Mouse (Mus musculus) embryonic facial prominence, embryonic 15.5 days (tissue): ENCODE data around the gene Atoh1. TPM values are rescaled to one million over a fixed set of nuclear protein-coding genes. Genes with fewer than 3 reads are reported as not detected.

Experiments
- ATAC-seq: fragments of 200-750 bp; cut with Nextera tagmentation; 2 replicates; pipeline ENCODE4 v1.8.0; 2017; ENCODE audit warnings: low read depth, moderate TSS enrichment; ENCODE audit not compliant: insufficient number of reproducible peaks, low FRiP score, low TSS enrichment
- H3K27ac ChIP-seq: fragments of 300-500 bp; sonication (generic); replicated peaks from 2 replicates; pipeline ENCODE4 v1.5.1; 2015; ENCODE audit warnings: mild to moderate bottlenecking, inconsistent platforms
- H3K27me3 ChIP-seq: fragments of 300-500 bp; sonication (generic); 2 replicates; pipeline ENCODE4 v1.6.1; 2015; ENCODE audit warnings: inconsistent platforms
- H3K36me3 ChIP-seq: fragments of 300-500 bp; sonication (generic); 2 replicates; pipeline ENCODE4 v1.6.1; 2015; ENCODE audit warnings: mild to moderate bottlenecking, inconsistent platforms
- H3K4me1 ChIP-seq: fragments of 300-500 bp; sonication (generic); 2 replicates; pipeline ENCODE4 v1.6.1; 2015; ENCODE audit warnings: inconsistent platforms
- H3K4me2 ChIP-seq: fragments of 300-500 bp; sonication (generic); replicated peaks from 2 replicates; pipeline ENCODE4 v1.6.1; 2015; ENCODE audit warnings: mild to moderate bottlenecking, inconsistent platforms
- H3K4me3 ChIP-seq: fragments of 300-500 bp; sonication (generic); replicated peaks from 2 replicates; pipeline ENCODE4 v1.5.1; 2015; ENCODE audit warnings: mild to moderate bottlenecking, inconsistent platforms
- H3K9ac ChIP-seq: fragments of 300-500 bp; sonication (generic); 2 replicates; pipeline ENCODE4 v1.6.1; 2015; ENCODE audit warnings: inconsistent platforms
- H3K9me3 ChIP-seq: fragments of 300-500 bp; sonication (generic); replicated peaks from 2 replicates; pipeline ENCODE4 v1.6.1; 2016; ENCODE audit warnings: inconsistent platforms
- WGBS: fragments of 180-500 bp; shearing (Covaris S2); methylation state at CpG from one replicate; pipeline ENCODE4 v1.1.7; 2015; 5-methylcytosine and 5-hydroxymethylcytosine counted together
- polyA plus RNA-seq: library from polyadenylated mRNA; unstranded; fragments of >200 nt; fragmentation: Nextera tagmentation; extraction: Ambion mirVana; gene quantifications from 2 replicates; pipeline ENCODE4 v1.2.1, GENCODE M21; 2015

Gene Atoh1
- polyA plus RNA-seq, 1 experiment from 2014 or later = 5.6 TPM

DNA sequence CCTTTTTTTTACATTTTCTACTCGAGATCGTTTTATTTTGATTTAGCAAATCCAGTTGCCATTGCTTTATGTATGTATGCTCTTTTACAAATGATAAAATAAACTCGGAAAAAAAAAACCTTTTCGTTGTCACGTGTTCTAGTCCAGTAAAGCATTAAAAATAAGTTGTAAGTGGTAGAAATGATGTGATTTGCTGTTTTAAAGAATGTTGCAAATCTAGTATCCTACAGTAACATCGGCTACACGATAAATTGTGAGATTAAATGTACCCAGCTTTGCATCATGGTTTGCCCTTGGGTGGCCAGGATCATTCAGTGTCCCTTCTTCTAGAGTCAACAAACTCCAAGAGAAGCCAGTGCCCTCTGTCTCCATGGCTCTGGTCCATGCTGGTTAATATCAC is 2.2 kb downstream of the Atoh1 start:
- H3K27me3 ChIP-seq = peaks cover 88% of the 10 kb centered on the region
- no peak overlapping the region for H3K4me3 ChIP-seq
- WGBS = 7% methylated on average over 7 of the region's 7 CpGs
- no peak overlapping the region for H3K9ac ChIP-seq
- no peak for ATAC-seq
- H3K9me3 ChIP-seq = no peaks in the 10 kb centered on the region
- H3K36me3 ChIP-seq = no peaks in the 10 kb centered on the region
- H3K4me1 ChIP-seq = peaks cover 39% of the 10 kb centered on the region
- H3K4me2 ChIP-seq = no peak overlapping the region
- no peak overlapping the region for H3K27ac ChIP-seq

- H3K9me3 ChIP-seq = no peaks in the 10 kb centered on the region
- H3K4me1 ChIP-seq = peaks cover 39% of the 10 kb centered on the region
- no peak overlapping the region for H3K9ac ChIP-seq
- no peak overlapping the region for H3K27ac ChIP-seq
- no peak for ATAC-seq
- peaks cover 91% of the 10 kb centered on the region for H3K27me3 ChIP-seq
- H3K4me3 ChIP-seq = no peak overlapping the region
- H3K36me3 ChIP-seq = no peaks in the 10 kb centered on the region
- H3K4me2 ChIP-seq = no peak overlapping the region
- 5% methylated on average over 8 of the region's 8 CpGs for WGBS
Observed at GRCm38 (mm10) chr6:64731621-64732320, 2.8 kb downstream of the Atoh1 start.

GRCm38 (mm10) chr6:64733311-64733710 is 4.4 kb downstream of the Atoh1 start:
- no peaks in the 10 kb centered on the region for H3K9me3 ChIP-seq
- H3K4me3 ChIP-seq = no peak overlapping the region
- H3K36me3 ChIP-seq = no peaks in the 10 kb centered on the region
- no peak overlapping the region for H3K9ac ChIP-seq
- H3K27ac ChIP-seq = no peak overlapping the region
- no peak for ATAC-seq
- 2% methylated on average over 4 of the region's 4 CpGs for WGBS
- H3K27me3 ChIP-seq = peaks cover 76% of the 10 kb centered on the region
- no peak overlapping the region for H3K4me2 ChIP-seq
- H3K4me1 ChIP-seq = peaks cover 29% of the 10 kb centered on the region

DNA sequence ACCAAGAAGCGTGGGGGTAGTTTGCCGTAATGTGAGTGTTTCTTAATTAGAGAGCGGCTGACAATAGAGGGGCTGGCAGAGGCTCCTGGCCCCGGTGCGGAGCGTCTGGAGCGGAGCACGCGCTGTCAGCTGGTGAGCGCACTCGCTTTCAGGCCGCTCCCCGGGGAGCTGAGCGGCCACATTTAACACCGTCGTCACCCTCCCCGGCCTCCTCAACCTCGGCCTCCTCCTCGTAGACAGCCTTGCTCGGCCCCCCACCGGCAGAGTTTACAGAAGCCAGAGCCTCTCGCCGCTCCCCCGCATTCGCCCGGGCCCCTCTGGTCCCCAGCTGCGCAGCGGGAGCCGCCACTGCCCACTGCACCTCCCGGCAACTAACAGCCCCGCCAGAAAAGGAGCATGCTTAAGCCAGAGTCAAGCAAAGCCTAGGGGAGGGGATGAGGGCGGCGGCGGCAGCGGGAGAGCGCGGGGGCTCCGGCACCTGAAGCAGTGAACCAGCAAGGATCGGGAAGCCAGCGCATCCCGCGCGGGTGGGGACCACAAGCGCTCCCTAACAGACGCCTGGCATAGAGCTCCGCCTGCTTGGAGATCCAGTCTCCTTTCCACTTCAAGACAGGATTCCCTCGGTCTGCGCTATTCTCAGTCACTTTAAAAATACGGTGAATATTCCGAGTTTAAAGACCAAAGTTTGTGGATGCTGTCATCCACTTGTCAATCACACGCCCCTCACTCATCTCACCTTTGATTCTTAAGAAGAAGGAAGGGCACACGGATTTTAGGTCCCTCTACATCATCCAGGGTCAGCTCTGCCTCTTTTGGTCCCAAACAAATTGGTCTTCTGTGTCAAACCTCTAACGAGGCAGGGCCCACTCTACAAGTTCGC is 5.8 kb downstream of the Atoh1 start:
- Histone ChIP-seq H3K9me3 (no peaks in the 10 kb centered on the region), H3K27ac (no peak overlapping the region), H3K27me3 (peaks cover 66% of the 10 kb centered on the region), H3K4me3 (peak overlapping the region; percentile 45), H3K4me2 (peak overlapping the region; percentile 86), H3K36me3 (no peaks in the 10 kb centered on the region), H3K4me1 (peaks cover 16% of the 10 kb centered on the region), H3K9ac (no peak overlapping the region)
- 2% methylated on average over 54 of the region's 54 CpGs for WGBS
- no peak for ATAC-seq

- peaks cover 54% of the 10 kb centered on the region for H3K27me3 ChIP-seq
- no peak overlapping the region for H3K27ac ChIP-seq
- no peak overlapping the region for H3K9ac ChIP-seq
- no peak for ATAC-seq
- H3K4me3 ChIP-seq = no peak overlapping the region
- no peaks in the 10 kb centered on the region for H3K36me3 ChIP-seq
- no peaks in the 10 kb centered on the region for H3K9me3 ChIP-seq
- peaks cover 10% of the 10 kb centered on the region; the same call in 1 of the 2 replicates for H3K4me1 ChIP-seq
- WGBS = 71% methylated on average over 4 of the region's 4 CpGs
- no peak overlapping the region for H3K4me2 ChIP-seq
Observed at GRCm38 (mm10) chr6:64736317-64736716, 7.4 kb downstream of the Atoh1 start.

DNA sequence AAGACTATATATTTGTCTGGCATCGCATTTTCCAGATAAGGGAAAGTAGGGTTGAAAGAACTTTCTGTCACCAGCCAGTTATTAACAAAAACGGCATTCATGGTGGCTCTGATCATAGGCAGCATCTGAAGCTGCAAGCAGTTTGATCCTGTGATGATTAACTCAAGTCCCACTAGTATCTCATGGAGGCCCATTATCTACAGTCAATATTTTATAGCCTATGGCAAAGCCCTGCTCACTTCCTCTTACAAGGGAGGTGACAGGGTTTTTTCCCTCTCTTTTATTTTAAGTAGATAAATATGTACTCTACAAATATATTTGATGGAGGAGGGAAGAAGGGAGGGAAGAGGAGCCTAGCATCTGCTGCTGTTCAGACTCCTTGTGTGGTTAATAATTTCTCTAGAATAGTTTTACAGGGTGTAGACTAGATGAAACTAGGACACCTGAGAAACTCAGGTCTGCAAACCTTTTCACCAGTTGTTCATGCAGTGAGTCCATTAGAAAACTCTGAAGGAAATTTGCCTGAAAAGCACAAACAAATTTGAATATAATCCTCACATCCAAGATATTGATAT is 14.1 kb downstream of the Atoh1 start:
- WGBS = 73% methylated on average over 2 of the region's 2 CpGs
- Histone ChIP-seq H3K4me3 (no peak overlapping the region), H3K9ac (no peak overlapping the region), H3K4me2 (no peak overlapping the region), H3K36me3 (no peaks in the 10 kb centered on the region), H3K27me3 (peaks cover 4% of the 10 kb centered on the region; the same call in 1 of the 2 replicates), H3K4me1 (no peaks in the 10 kb centered on the region), H3K27ac (no peak overlapping the region), H3K9me3 (no peaks in the 10 kb centered on the region)
- ATAC-seq = no peak

GRCm38 (mm10) chr6:64754515-64754914 is 25.6 kb downstream of the Atoh1 start:
- H3K27ac ChIP-seq = no peak overlapping the region
- H3K9ac ChIP-seq = no peak overlapping the region
- no peak overlapping the region for H3K4me2 ChIP-seq
- H3K4me3 ChIP-seq = no peak overlapping the region
- H3K4me1 ChIP-seq = no peaks in the 10 kb centered on the region
- no peak for ATAC-seq
- H3K9me3 ChIP-seq = no peaks in the 10 kb centered on the region
- no peaks in the 10 kb centered on the region for H3K36me3 ChIP-seq
- H3K27me3 ChIP-seq = no peaks in the 10 kb centered on the region
- 80% methylated on average over 2 of the region's 2 CpGs for WGBS

- Histone ChIP-seq H3K36me3 (no peaks in the 10 kb centered on the region), H3K9ac (no peak overlapping the region), H3K4me3 (no peak overlapping the region), H3K9me3 (no peaks in the 10 kb centered on the region), H3K4me1 (no peaks in the 10 kb centered on the region), H3K4me2 (no peak overlapping the region), H3K27ac (no peak overlapping the region), H3K27me3 (no peaks in the 10 kb centered on the region)
- no peak for ATAC-seq
- WGBS = 50% methylated on average over 8 of the region's 8 CpGs
Observed at GRCm38 (mm10) chr6:64763901-64764300, 35.0 kb downstream of the Atoh1 start.

- WGBS = 10% methylated on average over 7 of the region's 7 CpGs
- no peaks in the 10 kb centered on the region for H3K4me1 ChIP-seq
- H3K27me3 ChIP-seq = no peaks in the 10 kb centered on the region
- no peak for ATAC-seq
- H3K27ac ChIP-seq = no peak overlapping the region
- H3K36me3 ChIP-seq = no peaks in the 10 kb centered on the region
- H3K9ac ChIP-seq = no peak overlapping the region
- H3K4me3 ChIP-seq = no peak overlapping the region
- no peaks in the 10 kb centered on the region for H3K9me3 ChIP-seq
- H3K4me2 ChIP-seq = no peak overlapping the region
Observed at GRCm38 (mm10) chr6:64773430-64773829, 44.5 kb downstream of the Atoh1 start.
